Mouse (Mus musculus) urinary bladder, postnatal 10 days (tissue): ENCODE data around the gene Fbxo10.
A peak's percentile ranks its signal among the peaks of the same experiment; 100 is the strongest.
"Not testable (repeated sequence)": the region's sequence is repeated elsewhere in the genome, so short reads cannot be mapped to it uniquely, and the experiment has no call there.

Experiments used
- DNase-seq: peaks from one replicate; pipeline ENCODE4 v3.0.0; 2022; ENCODE audit warnings: low spot score

Gene Fbxo10

GRCm38 (mm10) chr4:45047286-45047887 is 37.0 kb downstream of the Fbxo10 start:
- no peak for DNase-seq

GRCm38 (mm10) chr4:45046679-45047078 is 37.7 kb downstream of the Fbxo10 start:
- no peak for DNase-seq

- DNase-seq, result no peak
Observed at GRCm38 (mm10) chr4:45040795-45041194, 43.6 kb downstream of the Fbxo10 start.

- DNase-seq, result not testable (repeated sequence)
Observed at GRCm38 (mm10) chr4:45039546-45039945, 44.9 kb downstream of the Fbxo10 start.

- not testable (repeated sequence) for DNase-seq
Observed at GRCm38 (mm10) chr4:45038879-45039278, 45.5 kb downstream of the Fbxo10 start.

- DNase-seq, result no peak
Observed at GRCm38 (mm10) chr4:45037455-45038410, 46.7 kb downstream of the Fbxo10 start.

- no peak for DNase-seq
Observed at GRCm38 (mm10) chr4:45036571-45036970, 47.8 kb downstream of the Fbxo10 start.

- DNase-seq, result no peak
Observed at GRCm38 (mm10) chr4:45036048-45036447, 48.4 kb downstream of the Fbxo10 start.

- DNase-seq, result no peak
Observed at GRCm38 (mm10) chr4:45034693-45035628, 49.4 kb downstream of the Fbxo10 start.

- DNase-seq, result no peak
Observed at GRCm38 (mm10) chr4:45032586-45032985, 51.8 kb downstream of the Fbxo10 start.

GRCm38 (mm10) chr4:45026459-45026858 is 57.9 kb downstream of the Fbxo10 start:
- no peak for DNase-seq

- DNase-seq, result no peak
Observed at GRCm38 (mm10) chr4:45019009-45019408, 65.4 kb downstream of the Fbxo10 start.

- DNase-seq, result peak; percentile 78
Observed at GRCm38 (mm10) chr4:45018452-45018980, 65.9 kb downstream of the Fbxo10 start, which contains the start of gene Polr1e. Polr1e (plus strand) TSS chr4:45018583.

- no peak for DNase-seq
Observed at GRCm38 (mm10) chr4:45015615-45016014, 68.8 kb downstream of the Fbxo10 start.

- DNase-seq, result no peak
Observed at GRCm38 (mm10) chr4:45013537-45013936, 70.9 kb downstream of the Fbxo10 start.

- no peak for DNase-seq
Observed at GRCm38 (mm10) chr4:45013031-45013431, 71.4 kb downstream of the Fbxo10 start.

- DNase-seq, result peak; percentile 93
Observed at GRCm38 (mm10) chr4:45012105-45012975, 72.1 kb downstream of the Fbxo10 start, which contains the start of gene Zbtb5. Zbtb5 (minus strand) TSS chr4:45012412.

GRCm38 (mm10) chr4:45011581-45012104 is 72.8 kb downstream of the Fbxo10 start:
- peak; percentile 31 for DNase-seq

GRCm38 (mm10) chr4:45010806-45011415 is 73.5 kb downstream of the Fbxo10 start:
- no peak for DNase-seq

- no peak for DNase-seq
Observed at GRCm38 (mm10) chr4:45005452-45005851, 79.0 kb downstream of the Fbxo10 start.
